Mouse (Mus musculus): ENCODE measurements around the gene Isy1.

The Isy1 gene

GRCm38 (mm10) chr6:87797321-87797720, 41.3 kb downstream of the Isy1 start:
- no peak for TF ChIP-seq GATA4 (IDR thresholded peaks at IDR 0.05; ENCODE audit: insufficient replicate concordance, low read length)

GRCm38 (mm10) chr6:87796251-87796880, 42.2 kb downstream of the Isy1 start:
- no peak for TF ChIP-seq GATA4 (IDR thresholded peaks at IDR 0.05; ENCODE audit: insufficient replicate concordance, low read length)

GRCm38 (mm10) chr6:87795385-87796150, 43.0 kb downstream of the Isy1 start:
- TF ChIP-seq GATA4 (IDR thresholded peaks at IDR 0.05; ENCODE audit: insufficient replicate concordance, low read length) = no peak

GRCm38 (mm10) chr6:87793821-87794510, 44.6 kb downstream of the Isy1 start:
- TF ChIP-seq GATA4 (IDR thresholded peaks at IDR 0.05; ENCODE audit: insufficient replicate concordance, low read length) = no peak

GRCm38 (mm10) chr6:87791826-87792225, 46.8 kb downstream of the Isy1 start:
- TF ChIP-seq GATA4 (IDR thresholded peaks at IDR 0.05; ENCODE audit: insufficient replicate concordance, low read length) = no peak

- TF ChIP-seq GATA4 (IDR thresholded peaks at IDR 0.05; ENCODE audit: insufficient replicate concordance, low read length) = peak; percentile 24; the same call in 1 of the 2 replicates
Observed at GRCm38 (mm10) chr6:87790779-87791480, 47.7 kb downstream of the Isy1 start.

- TF ChIP-seq GATA4 (IDR thresholded peaks at IDR 0.05; ENCODE audit: insufficient replicate concordance, low read length) = no peak
Observed at GRCm38 (mm10) chr6:87789791-87790190, 48.8 kb downstream of the Isy1 start.

- TF ChIP-seq GATA4 (IDR thresholded peaks at IDR 0.05; ENCODE audit: insufficient replicate concordance, low read length) = no peak
Observed at GRCm38 (mm10) chr6:87788896-87789587, 49.6 kb downstream of the Isy1 start.

- TF ChIP-seq GATA4 (IDR thresholded peaks at IDR 0.05; ENCODE audit: insufficient replicate concordance, low read length) = no peak
Observed at GRCm38 (mm10) chr6:87788266-87788895, 50.2 kb downstream of the Isy1 start.

GRCm38 (mm10) chr6:87787108-87787890, 51.3 kb downstream of the Isy1 start:
- no peak for TF ChIP-seq GATA4 (IDR thresholded peaks at IDR 0.05; ENCODE audit: insufficient replicate concordance, low read length)

GRCm38 (mm10) chr6:87786621-87787020, 52.0 kb downstream of the Isy1 start:
- no peak for TF ChIP-seq GATA4 (IDR thresholded peaks at IDR 0.05; ENCODE audit: insufficient replicate concordance, low read length)

- TF ChIP-seq GATA4 (IDR thresholded peaks at IDR 0.05; ENCODE audit: insufficient replicate concordance, low read length) = no peak
Observed at GRCm38 (mm10) chr6:87784033-87784432, 54.6 kb downstream of the Isy1 start.

GRCm38 (mm10) chr6:87780546-87781301, 57.9 kb downstream of the Isy1 start:
- TF ChIP-seq GATA4 (IDR thresholded peaks at IDR 0.05; ENCODE audit: insufficient replicate concordance, low read length) = no peak

Measured in liver, adult (tissue).